Mouse (Mus musculus): ENCODE results near the gene Cxcl9.

GRCm38 (mm10) chr5:92291652-92292414, 36.0 kb downstream of the Cxcl9 start:
- TF ChIP-seq CTCF (conservative IDR thresholded peaks at IDR 0.05; ENCODE audit: insufficient read depth, insufficient read length, low read depth, low read length) (no peak), POLR2A (IDR thresholded peaks at IDR 0.05; ENCODE audit: low read depth, low read length) (no peak)
